Mouse (Mus musculus) intestine, embryonic 14.5 days (tissue): Measurements from ENCODE around the gene D430042O09Rik. TPM values are rescaled to one million over a fixed set of nuclear protein-coding genes. Genes with fewer than 3 reads are reported as not detected.

Experiments
- ATAC-seq: fragments of 200-750 bp; cut with Nextera tagmentation; replicated peaks from 2 replicates; pipeline ENCODE4 v1.8.0; 2017; ENCODE audit warnings: low read depth, moderate number of reproducible peaks, moderate TSS enrichment, moderate library complexity; ENCODE audit not compliant: low FRiP score, low TSS enrichment
- DNase-seq: peaks from one replicate; pipeline ENCODE4 v3.0.0-alpha.2; 2018; ENCODE audit warnings: low spot score
- H3K27ac ChIP-seq: fragments of 300-500 bp; sonication (generic); 2 replicates; pipeline ENCODE4 v1.5.1; 2014; ENCODE audit warnings: low read depth, mild to moderate bottlenecking, control low read depth
- H3K27me3 ChIP-seq: fragments of 300-500 bp; sonication (generic); replicated peaks from 2 replicates; pipeline ENCODE4 v1.6.1; 2014; ENCODE audit warnings: low read length, control low read depth; ENCODE audit not compliant: control insufficient read depth, insufficient read depth
- H3K36me3 ChIP-seq: fragments of 300-500 bp; sonication (generic); 2 replicates; pipeline ENCODE4 v1.6.1; 2014; ENCODE audit warnings: low read length, control low read depth; ENCODE audit not compliant: control insufficient read depth, insufficient read depth
- H3K4me1 ChIP-seq: fragments of 300-500 bp; sonication (generic); replicated peaks from 2 replicates; pipeline ENCODE4 v1.6.1; 2014; ENCODE audit warnings: low read length, control low read depth, mixed read lengths; ENCODE audit not compliant: control insufficient read depth, insufficient read depth
- H3K4me2 ChIP-seq: fragments of 300-500 bp; sonication (generic); 2 replicates; pipeline ENCODE4 v1.6.1; 2014; ENCODE audit warnings: low read length
- H3K4me3 ChIP-seq: fragments of 300-500 bp; sonication (generic); 2 replicates; pipeline ENCODE4 v1.5.1; 2014; ENCODE audit warnings: low read depth, low read length, control low read depth, mixed read lengths
- H3K9ac ChIP-seq: fragments of 300-500 bp; sonication (generic); 2 replicates; pipeline ENCODE4 v1.6.1; 2014; ENCODE audit warnings: mild to moderate bottlenecking, low read length
- H3K9me3 ChIP-seq: fragments of 300-500 bp; sonication (generic); 2 replicates; pipeline ENCODE4 v1.6.1; 2016; ENCODE audit warnings: low read length, control low read depth; ENCODE audit not compliant: control insufficient read depth
- WGBS: fragments of 180-500 bp; shearing (Covaris S2); extraction: QIAGEN DNeasy Blood & Tissue Kit; methylation state at CpG from one replicate; pipeline ENCODE4 v1.1.7; 2014; 5-methylcytosine and 5-hydroxymethylcytosine counted together
- polyA plus RNA-seq: library from polyadenylated mRNA; unstranded; fragments of >200 nt; fragmentation: Nextera tagmentation; extraction: Ambion mirVana; gene quantifications from 2 replicates; pipeline ENCODE4 v1.2.1, GENCODE M21; 2014

The D430042O09Rik gene
- polyA plus RNA-seq, 1 experiment from 2014 or later: 7.7 TPM

GRCm38 (mm10) chr7:125899036-125899435 is 191.3 kb downstream of the D430042O09Rik start:
- Histone ChIP-seq H3K27ac (no peak overlapping the region), H3K9me3 (no peaks in the 10 kb centered on the region), H3K9ac (no peak overlapping the region), H3K4me1 (no peaks in the 10 kb centered on the region), H3K4me2 (no peak overlapping the region), H3K27me3 (no peaks in the 10 kb centered on the region), H3K4me3 (no peak overlapping the region), H3K36me3 (no peaks in the 10 kb centered on the region)
- peak; percentile 62 for ATAC-seq
- DNase-seq: peak; percentile 64
- 27% methylated on average over 7 of the region's 7 CpGs for WGBS

- Histone ChIP-seq H3K9me3 (no peaks in the 10 kb centered on the region), H3K4me2 (no peak overlapping the region), H3K27ac (no peak overlapping the region), H3K4me3 (no peak overlapping the region), H3K4me1 (no peaks in the 10 kb centered on the region), H3K9ac (no peak overlapping the region), H3K27me3 (no peaks in the 10 kb centered on the region), H3K36me3 (no peaks in the 10 kb centered on the region)
- no peak for ATAC-seq
- no peak for DNase-seq
- 69% methylated on average over 2 of the region's 2 CpGs for WGBS
Observed at GRCm38 (mm10) chr7:125899916-125900315, 192.2 kb downstream of the D430042O09Rik start.

GRCm38 (mm10) chr7:125900386-125901161 is 192.9 kb downstream of the D430042O09Rik start:
- H3K4me2 ChIP-seq: no peak overlapping the region
- DNase-seq: no peak

GRCm38 (mm10) chr7:125920801-125921200 is 213.1 kb downstream of the D430042O09Rik start:
- Histone ChIP-seq H3K4me1 (no peaks in the 10 kb centered on the region), H3K27me3 (no peaks in the 10 kb centered on the region), H3K9me3 (no peaks in the 10 kb centered on the region), H3K4me2 (no peak overlapping the region), H3K27ac (no peak overlapping the region), H3K36me3 (no peaks in the 10 kb centered on the region), H3K4me3 (no peak overlapping the region), H3K9ac (no peak overlapping the region)
- WGBS: 76% methylated on average over 5 of the region's 5 CpGs
- no peak for DNase-seq
- ATAC-seq: no peak

More at GRCm38 (mm10) chr7:125900386-125901161, 192.9 kb downstream of the D430042O09Rik start:
- Histone ChIP-seq H3K27ac (no peak overlapping the region), H3K27me3 (no peaks in the 10 kb centered on the region), H3K9ac (no peak overlapping the region), H3K4me3 (no peak overlapping the region), H3K4me1 (no peaks in the 10 kb centered on the region), H3K36me3 (no peaks in the 10 kb centered on the region), H3K9me3 (no peaks in the 10 kb centered on the region)
- WGBS: 63% methylated on average over 13 of the region's 13 CpGs
- ATAC-seq: no peak

GRCm38 (mm10) chr7:125924044-125924443 is 216.4 kb downstream of the D430042O09Rik start:
- no peak for DNase-seq
- no peaks in the 10 kb centered on the region for H3K36me3 ChIP-seq
- H3K9me3 ChIP-seq: no peaks in the 10 kb centered on the region
- H3K4me2 ChIP-seq: no peak overlapping the region
- H3K27me3 ChIP-seq: no peaks in the 10 kb centered on the region
- no peak for ATAC-seq
- no peak overlapping the region for H3K27ac ChIP-seq
- H3K4me3 ChIP-seq: no peak overlapping the region
- no peak overlapping the region for H3K9ac ChIP-seq
- 85% methylated on average over 5 of the region's 5 CpGs for WGBS
- no peaks in the 10 kb centered on the region for H3K4me1 ChIP-seq

Other genes starting within 250 kb of the D430042O09Rik start
- gene Nsmce1, start 216.3 kb upstream of the D430042O09Rik start, polyA plus RNA-seq: 128 and 130 TPM in 2 replicates
- gene Il4ra, start 155.8 kb upstream of the D430042O09Rik start, polyA plus RNA-seq: 6.2 and 8.2 TPM in 2 replicates
- 0.37 and 0.40 TPM in 2 replicates for gene Il21r, start 104.5 kb upstream of the D430042O09Rik start, polyA plus RNA-seq
- gene Gtf3c1, start 108 bp upstream of the D430042O09Rik start, polyA plus RNA-seq: 27.1 and 28.6 TPM in 2 replicates